Mouse (Mus musculus) testis, adult 2 months (tissue): ENCODE measurements at regions not wholly inside any gene's neighbourhood (a gene's known extent, or its start where the extent isn't known, plus 50 kb on each side); places are given as distances from the start of the nearest gene placed in this dataset.
A peak's percentile ranks its signal among the peaks of the same experiment; 100 is the strongest.

Source experiments
- H3K27ac ChIP-seq: fragments of 200-500 bp; 2 replicates; pipeline ENCODE4 v1.5.1; 2012; ENCODE audit warnings: low read depth, low read length; ENCODE audit not compliant: control insufficient read depth, insufficient read depth
- H3K27me3 ChIP-seq: fragments of 200-500 bp; 2 replicates; pipeline ENCODE4 v1.6.1; 2012; ENCODE audit warnings: mild to moderate bottlenecking, low read length, moderate library complexity; ENCODE audit not compliant: control insufficient read depth, insufficient read depth
- H3K36me3 ChIP-seq: fragments of 200-500 bp; 2 replicates; pipeline ENCODE4 v1.6.1; 2012; ENCODE audit warnings: mild to moderate bottlenecking, low read length; ENCODE audit not compliant: control insufficient read depth, insufficient read depth
- H3K4me1 ChIP-seq: fragments of 200-500 bp; 2 replicates; pipeline ENCODE4 v1.6.1; 2012; ENCODE audit warnings: low read length; ENCODE audit not compliant: control insufficient read depth, insufficient read depth
- H3K4me3 ChIP-seq: fragments of 200-500 bp; 2 replicates; pipeline ENCODE4 v1.5.1; 2012; ENCODE audit warnings: low read depth, mild to moderate bottlenecking, low read length, moderate library complexity, mixed read lengths; ENCODE audit not compliant: control insufficient read depth
- CTCF ChIP-seq: fragments of 200-500 bp; IDR thresholded peaks from 2 replicates; pipeline ENCODE4 v1.5.1; 2012; ENCODE audit warnings: low read depth, mild to moderate bottlenecking, inconsistent platforms, low read length, moderate library complexity; ENCODE audit not compliant: control insufficient read depth, insufficient read depth, insufficient replicate concordance
- POLR2A ChIP-seq: fragments of 200-500 bp; IDR thresholded peaks from 2 replicates; pipeline ENCODE4 v1.6.1; 2012; ENCODE audit warnings: low read depth, mild to moderate bottlenecking, inconsistent platforms, low read length, moderate library complexity; ENCODE audit not compliant: control insufficient read depth

DNA sequence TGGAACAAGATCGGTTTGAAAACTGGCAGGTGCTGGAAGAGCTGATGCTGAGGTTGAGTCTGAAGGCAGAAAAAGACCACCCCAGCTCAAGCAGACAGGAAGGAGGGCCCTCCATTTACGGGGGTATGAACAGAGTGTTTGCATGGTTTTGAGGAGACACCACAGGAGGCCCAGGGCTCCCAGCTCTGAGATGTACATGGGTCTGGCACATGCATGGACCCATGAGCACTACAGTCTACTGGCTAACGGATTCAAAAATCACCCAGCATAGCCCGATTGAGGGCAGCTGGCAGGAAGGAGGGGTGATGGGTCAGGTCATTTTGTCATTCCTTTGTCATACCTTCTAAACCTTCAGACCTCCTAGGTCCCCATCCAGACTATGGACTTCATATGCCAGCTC lies 103.6 kb upstream of the Mvb12b start:
- Histone ChIP-seq H3K27me3 (no peaks in the 10 kb centered on the region), H3K4me3 (no peak overlapping the region), H3K27ac (no peak overlapping the region), H3K36me3 (no peaks in the 10 kb centered on the region), H3K4me1 (no peaks in the 10 kb centered on the region)
- TF ChIP-seq POLR2A, result no peak
- no peak for TF ChIP-seq CTCF

DNA sequence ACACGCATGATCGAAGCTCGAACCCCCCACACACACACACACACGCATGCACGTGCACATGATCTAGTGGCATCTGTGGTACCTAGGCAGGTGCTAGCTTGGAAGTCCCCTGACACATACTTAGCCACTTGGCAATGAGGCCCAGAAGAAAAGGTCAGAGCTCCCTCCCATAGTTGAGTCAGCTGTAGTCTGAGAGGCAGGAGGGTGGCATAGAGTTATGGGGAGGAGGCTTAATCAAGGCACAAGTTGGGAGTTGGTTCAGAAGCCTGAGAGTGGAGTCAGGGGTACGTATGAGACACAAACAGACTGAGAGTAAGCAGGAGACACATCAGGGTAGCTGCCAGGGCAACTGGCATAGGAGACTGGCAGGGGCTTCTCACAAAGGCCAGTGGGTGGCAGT lies 103.0 kb upstream of the Mvb12b start:
- H3K4me3 ChIP-seq, result no peak overlapping the region
- H3K27me3 ChIP-seq, result no peaks in the 10 kb centered on the region
- no peak for TF ChIP-seq POLR2A
- H3K4me1 ChIP-seq, result no peaks in the 10 kb centered on the region
- H3K36me3 ChIP-seq, result no peaks in the 10 kb centered on the region
- no peak overlapping the region for H3K27ac ChIP-seq

DNA sequence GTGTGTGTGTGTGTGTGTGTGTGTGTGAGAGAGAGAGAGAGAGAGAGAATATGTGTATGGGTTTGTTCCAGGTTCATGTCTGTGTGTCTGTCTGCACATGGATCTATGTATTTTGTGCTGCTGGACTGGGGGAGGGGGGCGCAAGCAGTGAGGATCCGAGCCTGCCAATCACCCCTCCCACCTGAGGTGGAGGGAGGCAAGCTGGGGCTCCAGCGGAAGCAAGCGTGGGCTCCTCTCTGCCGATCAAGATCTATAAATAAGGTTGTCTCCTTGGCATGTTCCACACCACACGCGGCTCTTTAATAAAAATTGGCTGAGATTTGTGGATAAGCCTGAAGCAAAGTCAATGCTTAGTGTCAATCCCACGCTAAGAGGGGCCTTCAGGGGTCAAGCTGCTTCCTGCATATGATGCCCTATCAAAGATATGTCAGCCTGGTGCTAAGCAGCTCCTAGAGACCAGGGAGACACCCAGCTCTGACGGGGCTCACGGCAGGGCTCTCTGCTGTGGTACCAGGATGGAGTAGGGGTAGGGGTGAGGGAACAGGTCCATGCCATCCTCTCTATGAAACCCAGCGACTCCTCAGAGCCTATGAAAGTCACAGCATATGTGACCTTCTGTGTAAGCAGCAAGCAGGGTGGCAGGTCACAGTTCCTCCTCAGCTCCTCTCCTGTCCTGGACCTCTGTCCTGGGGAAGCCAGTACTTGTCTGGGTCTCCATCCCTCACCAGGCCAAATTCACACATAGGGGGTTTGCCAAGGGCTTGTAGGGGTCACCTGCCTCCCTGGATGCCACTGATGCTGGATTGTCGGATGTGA lies 102.0 kb upstream of the Mvb12b start:
- Histone ChIP-seq H3K4me1 (peaks cover 8% of the 10 kb centered on the region), H3K27ac (no peak overlapping the region), H3K36me3 (no peaks in the 10 kb centered on the region), H3K4me3 (no peak overlapping the region), H3K27me3 (no peaks in the 10 kb centered on the region)
- TF ChIP-seq POLR2A (no peak), CTCF (no peak)

DNA sequence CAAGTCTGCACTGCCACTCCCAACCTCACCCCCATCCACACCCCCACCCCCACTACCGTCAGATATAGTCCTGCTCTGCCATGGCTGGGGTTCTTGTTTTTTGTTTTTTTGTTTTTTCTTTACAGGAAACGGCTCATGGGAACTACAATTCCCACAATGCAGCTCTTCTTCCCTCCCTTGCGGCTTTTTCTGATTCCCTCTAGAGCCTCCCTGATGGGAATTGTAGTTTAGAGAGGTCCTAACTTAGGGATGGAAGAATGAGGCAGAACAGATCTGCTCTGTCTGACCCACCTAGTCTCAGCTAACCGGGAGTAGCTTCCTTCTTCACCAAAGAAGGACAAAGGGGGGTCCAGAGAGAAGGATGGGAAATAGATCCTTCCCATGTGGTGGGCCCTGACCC lies 98.7 kb upstream of the Mvb12b start:
- Histone ChIP-seq H3K4me3 (no peak overlapping the region), H3K36me3 (no peaks in the 10 kb centered on the region), H3K27ac (no peak overlapping the region), H3K4me1 (peaks cover 8% of the 10 kb centered on the region), H3K27me3 (no peaks in the 10 kb centered on the region)
- TF ChIP-seq POLR2A (no peak), CTCF (no peak)

DNA sequence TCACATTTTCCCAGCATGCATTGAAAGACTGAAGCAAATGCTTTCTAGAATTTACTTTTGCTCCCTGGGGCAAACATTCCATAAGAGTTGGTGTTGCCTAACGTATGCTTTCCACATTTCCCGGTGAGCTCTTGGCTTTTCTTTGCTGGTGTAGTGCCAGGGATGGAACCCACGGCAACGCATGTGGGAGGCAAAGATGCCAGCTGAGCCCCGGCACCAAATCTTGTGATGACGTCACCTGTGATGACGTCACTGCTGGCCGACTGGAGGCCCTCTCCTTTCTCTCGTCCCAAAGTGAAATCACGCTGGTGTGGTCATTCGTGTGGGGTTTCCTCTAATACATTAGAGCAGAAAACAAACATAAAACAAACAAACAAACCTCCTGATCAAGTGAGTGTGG lies 97.6 kb upstream of the Mvb12b start:
- Histone ChIP-seq H3K27ac (no peak overlapping the region), H3K27me3 (no peaks in the 10 kb centered on the region), H3K4me3 (peak overlapping the region; percentile 43), H3K36me3 (no peaks in the 10 kb centered on the region), H3K4me1 (peaks cover 8% of the 10 kb centered on the region)
- TF ChIP-seq CTCF (no peak), POLR2A (no peak)

DNA sequence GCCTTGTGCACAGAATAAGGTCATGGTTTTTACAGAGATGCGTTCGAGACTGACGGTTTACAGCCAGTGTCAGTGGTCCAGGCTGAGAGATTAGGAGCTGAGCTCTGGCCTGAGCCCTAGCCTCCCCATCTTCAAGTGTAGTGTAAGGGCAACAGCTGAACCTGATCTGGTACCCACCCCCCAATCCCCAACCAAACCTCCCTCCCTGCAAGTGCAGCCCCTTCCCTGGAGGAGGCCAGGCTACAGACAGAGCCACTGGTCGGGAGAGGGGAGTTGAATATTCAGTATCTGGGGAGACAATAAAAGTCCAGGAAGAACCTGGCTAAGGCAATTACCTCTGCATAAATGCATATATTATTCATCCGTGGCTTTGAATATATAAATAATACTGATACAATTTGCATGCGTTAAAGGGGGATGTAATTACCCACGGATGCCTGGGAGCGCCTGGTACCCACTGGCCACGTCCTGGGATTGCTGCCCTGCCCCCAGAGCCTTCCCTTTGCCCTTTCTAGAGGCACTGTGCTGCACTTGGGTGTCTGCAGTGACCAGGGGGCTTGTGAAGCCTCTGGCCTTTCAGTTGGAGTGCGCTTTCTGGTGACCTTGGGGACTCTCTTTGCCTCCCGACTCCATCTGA lies 95.5 kb upstream of the Mvb12b start:
- H3K4me1 ChIP-seq, result peaks cover 8% of the 10 kb centered on the region

DNA sequence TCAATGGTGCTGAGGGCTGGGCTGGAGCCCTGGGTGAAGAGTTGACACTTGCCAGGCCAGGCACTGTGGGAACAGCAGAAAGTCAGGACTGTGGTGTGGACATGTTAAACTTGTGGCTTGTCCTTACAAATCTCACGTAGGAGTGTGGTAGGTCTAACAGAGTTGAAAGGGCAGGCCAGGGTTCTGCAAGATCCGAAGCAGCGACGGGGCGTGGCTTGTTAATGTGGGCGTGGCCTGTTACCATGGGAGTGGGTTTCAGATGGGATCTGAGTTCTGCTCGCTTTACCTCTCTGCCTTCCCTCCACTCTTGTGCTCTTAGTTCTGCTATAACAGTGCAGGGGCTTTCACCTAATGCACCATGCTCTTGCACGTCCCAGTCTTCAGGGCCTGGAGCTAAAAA lies 94.2 kb upstream of the Mvb12b start:
- Histone ChIP-seq H3K36me3 (no peaks in the 10 kb centered on the region), H3K4me3 (no peak overlapping the region), H3K27me3 (no peaks in the 10 kb centered on the region), H3K27ac (no peak overlapping the region), H3K4me1 (peaks cover 8% of the 10 kb centered on the region)
- TF ChIP-seq POLR2A (no peak), CTCF (no peak)

More for the DNA sequence above, 95.5 kb upstream of the Mvb12b start:
- Histone ChIP-seq H3K36me3 (no peaks in the 10 kb centered on the region), H3K27ac (no peak overlapping the region), H3K4me3 (no peak overlapping the region), H3K27me3 (no peaks in the 10 kb centered on the region)
- no peak for TF ChIP-seq CTCF
- TF ChIP-seq POLR2A, result no peak
